Mouse (Mus musculus) layer of hippocampus, postnatal 10 days (tissue): ENCODE results near the gene Agap3. TPM values are rescaled to one million over a fixed set of nuclear protein-coding genes. Genes with fewer than 3 reads are reported as not detected.

ENCODE experiments used
- DNase-seq, 2 experiments: peaks; one replicate each; pipeline ENCODE4 v3.0.0; 2021; ENCODE audit warnings: low spot score in 2 of 2
- long read RNA-seq: library from polyadenylated mRNA; stranded (forward); transcript quantifications from one replicate; pipeline ENCODE4 v2.0.0, GENCODE M21; 2023
- total RNA-seq, 2 experiments: library from RNA; stranded (reverse); gene quantifications; 2 replicates each; pipeline ENCODE4 v1.2.3; 2021

Agap3 gene
- total RNA-seq, result 100 to 1,000 TPM; 511 to 516 TPM
- long read RNA-seq, transcript Agap3-204 (9 exons, 1,061 nt), result major isoform, 96 of 294 reads
- long read RNA-seq, partial matches to known transcripts, result 59 of 294 reads
- long read RNA-seq, other reads (novel, unspliced or antisense), result 135 of 294 reads

DNA sequence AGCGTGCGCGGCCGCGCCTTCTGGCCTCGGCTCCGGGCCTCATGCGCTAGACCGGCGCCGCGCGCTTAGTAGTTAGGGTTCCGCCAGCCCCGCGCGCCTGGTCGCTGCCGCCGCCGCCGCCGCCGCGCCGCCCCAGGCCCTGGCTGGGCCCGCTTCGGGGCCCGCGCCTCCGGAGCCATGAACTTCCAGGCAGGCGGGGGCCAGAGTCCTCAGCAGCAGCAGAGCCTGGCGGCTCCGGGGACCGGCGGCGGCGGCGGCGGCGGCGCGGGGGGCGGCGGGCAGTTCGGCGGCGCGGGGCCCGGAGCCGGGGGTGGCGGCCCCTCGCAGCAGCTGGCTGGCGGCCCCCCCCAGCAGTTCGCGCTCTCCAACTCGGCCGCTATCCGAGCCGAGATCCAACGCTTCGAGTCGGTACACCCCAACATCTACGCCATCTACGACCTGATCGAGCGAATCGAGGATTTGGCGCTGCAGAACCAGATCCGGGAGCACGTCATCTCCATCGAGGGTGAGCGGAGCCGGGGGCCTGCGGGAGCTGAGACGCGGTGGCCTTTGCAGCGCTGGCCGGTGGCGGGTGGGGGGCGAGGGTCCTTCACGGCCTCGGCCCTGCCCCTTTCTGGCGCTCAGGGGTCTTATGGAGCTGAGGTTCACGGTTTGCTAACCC, at the start of gene Agap3:
Agap3 (plus strand) TSS at position 148 of the 661 bp plus-strand sequence.
- peak; percentile 55 to 62 for DNase-seq

DNA sequence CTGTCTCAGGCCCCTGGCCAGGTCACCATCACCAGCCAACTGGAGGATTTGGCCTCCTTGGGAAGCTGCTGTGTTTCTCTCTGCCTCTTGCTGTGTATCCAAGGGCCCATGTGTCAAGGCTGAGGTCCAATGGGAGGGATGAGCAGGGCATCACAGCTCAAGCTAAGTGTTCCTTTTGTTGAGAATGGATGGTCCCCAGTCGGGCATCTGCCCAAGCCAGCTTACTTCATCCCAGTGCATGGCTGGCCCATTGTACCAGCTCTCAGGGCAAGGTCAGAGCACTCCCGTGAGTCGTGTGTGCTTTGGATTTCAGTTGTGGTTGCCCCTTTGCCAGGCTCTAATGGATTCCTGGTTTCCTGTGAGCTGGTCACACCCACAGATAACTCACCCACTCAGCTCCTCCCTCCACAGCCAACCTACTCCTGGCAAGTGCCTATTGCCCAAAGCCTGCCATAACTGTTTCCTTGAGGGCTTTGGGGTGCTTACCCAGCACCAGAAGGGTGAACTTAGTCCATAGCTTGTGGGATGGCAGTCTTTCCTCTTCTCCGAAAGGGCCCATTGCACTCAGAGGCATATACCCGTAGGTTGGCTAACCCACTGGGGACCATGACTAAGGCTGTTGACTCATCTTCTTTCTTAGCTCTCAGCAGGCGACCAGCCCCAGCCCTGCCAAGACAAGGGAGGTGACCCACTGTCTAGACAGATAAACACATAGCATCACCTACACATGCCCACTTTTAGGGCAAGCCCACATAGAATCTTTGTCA, 47.2 kb upstream of the Agap3 start:
- DNase-seq, result no peak

DNA sequence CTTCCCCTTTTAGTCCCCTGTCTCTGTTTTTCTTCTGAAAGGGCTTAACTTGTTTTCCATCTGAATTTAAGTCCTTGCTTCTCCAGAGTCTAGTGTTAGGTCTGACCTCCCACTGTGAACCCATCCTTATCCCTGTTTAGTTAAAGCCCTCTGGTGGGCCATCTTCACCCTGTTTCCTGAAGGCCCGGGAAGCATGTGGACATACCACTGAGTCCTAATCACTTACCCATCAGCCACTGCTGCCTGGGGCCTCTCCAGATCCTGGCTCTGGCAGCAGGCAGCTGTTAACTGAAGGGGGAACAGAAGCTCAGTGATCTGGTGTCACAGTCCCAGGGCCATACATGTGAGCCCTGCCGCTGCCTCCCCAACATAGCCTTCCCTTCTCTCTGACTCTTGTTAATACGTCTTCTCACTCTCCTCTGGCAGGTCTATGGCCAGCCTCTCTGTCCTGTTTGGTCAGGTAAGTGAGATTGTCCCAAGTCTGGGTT, 46.5 kb upstream of the Agap3 start:
- no peak for DNase-seq

DNA sequence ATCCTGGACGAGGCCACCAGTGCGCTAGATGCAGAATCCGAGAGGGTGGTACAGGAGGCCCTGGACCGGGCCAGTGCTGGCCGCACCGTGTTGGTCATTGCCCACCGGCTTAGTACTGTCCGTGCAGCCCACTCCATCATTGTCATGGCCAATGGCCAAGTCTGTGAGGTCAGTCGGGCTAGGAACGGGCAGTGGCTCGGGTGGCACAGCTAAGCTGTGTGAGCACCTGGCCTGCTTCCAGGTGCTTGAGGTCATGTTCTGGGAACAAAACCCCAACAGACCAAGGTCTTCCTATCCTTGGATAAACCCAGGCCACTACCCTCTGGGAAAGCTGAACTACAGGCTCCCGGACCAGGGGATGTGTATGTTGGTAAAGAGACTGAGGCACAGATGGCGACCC, 43.3 kb upstream of the Agap3 start:
- DNase-seq, result no peak

DNA sequence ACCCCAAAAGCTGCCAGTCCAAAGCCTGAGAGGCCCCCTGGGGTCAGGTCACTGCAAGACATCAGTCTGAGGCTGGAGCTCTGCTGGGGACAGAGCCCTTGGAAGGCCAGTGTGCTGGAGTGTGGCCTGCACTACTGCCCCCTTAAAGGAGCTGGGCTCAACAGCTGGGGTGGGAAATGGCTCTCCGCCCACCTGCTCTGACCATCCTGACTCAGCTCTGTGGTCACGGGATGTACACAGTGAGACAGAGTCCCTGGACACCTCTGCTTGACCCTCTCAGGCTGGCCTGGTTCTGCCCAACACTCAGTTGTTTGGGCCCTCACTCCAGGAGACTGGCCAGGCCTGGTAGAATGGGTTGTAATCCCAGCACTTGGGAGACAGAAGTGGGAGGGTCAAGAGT, 42.5 kb upstream of the Agap3 start:
- DNase-seq, result no peak

DNA sequence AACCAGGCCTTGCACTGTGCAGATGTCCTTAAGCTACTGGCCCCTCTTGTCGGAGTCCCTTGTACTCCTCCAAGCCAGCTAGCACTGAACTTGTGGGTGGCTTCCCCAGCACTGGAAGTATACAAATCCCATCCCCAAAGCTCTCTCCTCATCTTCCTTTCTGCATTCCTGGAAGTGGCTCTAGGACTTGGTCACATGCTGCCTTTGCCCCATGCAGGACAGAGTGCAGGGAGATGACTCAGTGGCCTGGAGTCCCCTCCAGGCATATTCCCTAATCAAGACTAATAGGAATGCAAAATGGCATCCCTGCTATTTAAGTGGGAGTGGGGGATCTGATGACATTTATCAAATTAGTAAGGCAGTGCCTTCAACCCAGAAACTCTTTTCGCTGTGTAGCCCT, 39.9 kb upstream of the Agap3 start:
- no peak for DNase-seq

DNA sequence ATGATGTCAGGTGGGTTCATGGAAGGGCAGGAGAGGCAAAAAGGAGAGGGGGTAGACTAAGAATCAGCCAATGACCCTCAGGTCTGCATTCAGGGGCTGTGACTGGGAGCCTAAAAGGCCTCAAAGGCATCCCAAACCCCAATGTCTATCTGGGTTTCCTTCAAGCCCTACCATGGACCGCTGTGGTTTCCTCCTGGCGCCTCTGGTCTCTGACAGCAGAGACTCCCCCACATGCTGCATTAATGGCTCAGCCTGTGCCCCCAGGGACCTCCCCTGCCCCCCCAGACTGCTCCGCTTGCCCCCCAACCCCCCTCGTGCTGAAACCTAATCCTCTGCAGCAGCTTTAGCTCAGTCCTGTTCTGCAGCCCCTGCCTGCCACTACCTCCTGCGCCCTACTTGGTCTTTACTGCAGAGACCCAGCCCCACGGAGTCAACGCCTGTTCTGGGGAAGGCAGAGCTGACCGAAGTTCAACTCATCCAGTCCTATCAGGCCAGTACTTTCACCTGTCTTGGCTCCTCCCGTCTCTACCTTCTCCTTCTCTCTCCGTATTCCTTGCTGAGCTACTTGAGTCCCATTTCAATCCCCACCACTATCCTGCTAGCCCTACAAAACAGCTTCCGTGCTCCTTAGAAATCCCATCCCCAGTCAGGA, 38.8 kb upstream of the Agap3 start, which contains the start of gene Asic3:
Asic3 (plus strand) TSS at position 351 of the 652 bp plus-strand sequence.
- DNase-seq, result no peak

DNA sequence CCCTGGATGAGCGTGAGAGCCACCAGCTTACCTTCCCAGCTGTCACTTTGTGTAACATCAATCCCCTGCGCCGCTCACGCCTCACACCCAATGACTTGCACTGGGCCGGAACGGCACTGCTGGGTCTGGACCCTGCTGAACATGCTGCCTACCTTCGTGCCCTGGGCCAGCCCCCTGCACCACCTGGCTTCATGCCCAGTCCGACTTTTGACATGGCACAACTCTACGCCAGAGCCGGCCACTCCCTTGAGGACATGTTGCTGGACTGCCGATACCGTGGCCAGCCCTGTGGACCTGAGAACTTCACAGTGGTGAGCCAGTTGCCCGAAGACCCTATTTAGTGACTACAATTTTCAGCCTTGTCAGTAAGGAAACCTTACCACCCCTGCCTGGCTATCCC, 38.0 kb upstream of the Agap3 start:
- DNase-seq, result no peak

DNA sequence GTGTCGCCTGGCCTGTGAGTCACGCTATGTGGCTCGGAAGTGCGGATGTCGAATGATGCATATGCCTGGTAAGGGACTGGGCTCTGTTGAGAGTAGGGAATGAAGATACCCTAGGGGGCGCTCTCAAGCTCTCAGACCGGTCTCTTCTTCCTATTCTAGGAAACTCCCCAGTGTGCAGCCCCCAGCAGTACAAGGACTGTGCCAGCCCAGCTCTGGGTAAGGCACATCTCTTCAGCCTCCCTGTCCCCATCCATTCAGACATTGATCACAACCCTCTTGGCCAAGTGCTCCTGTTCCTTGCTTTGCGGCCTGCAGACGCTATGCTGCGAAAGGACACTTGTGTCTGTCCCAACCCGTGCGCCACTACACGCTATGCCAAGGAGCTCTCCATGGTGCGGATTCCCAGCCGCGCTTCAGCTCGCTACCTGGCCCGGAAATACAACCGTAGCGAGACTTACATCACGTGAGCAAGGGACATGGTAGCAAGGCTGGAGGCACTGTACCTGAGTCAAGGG, 35.7 kb upstream of the Agap3 start:
- peak; percentile 74 to 77 for DNase-seq

DNA sequence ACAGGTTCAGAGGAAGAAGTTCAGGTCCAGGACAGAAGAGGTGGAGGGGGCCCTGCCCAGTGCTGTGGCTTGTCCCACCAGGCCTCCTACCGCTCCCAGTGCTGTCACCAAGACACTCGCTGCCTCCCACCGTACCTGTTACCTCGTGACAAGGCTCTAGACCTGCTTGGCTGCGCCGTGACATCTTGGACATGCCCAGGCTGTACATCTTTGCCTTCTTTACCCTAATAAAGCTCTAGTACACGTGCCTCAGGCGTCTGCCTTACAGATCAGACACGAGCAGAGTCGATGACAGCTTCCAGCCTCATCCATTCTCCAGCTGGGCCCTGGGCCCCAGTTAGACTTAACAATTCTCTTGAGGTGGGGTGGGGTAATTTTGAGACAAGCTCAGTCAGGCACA, 34.4 kb upstream of the Agap3 start:
- no peak for DNase-seq

DNA sequence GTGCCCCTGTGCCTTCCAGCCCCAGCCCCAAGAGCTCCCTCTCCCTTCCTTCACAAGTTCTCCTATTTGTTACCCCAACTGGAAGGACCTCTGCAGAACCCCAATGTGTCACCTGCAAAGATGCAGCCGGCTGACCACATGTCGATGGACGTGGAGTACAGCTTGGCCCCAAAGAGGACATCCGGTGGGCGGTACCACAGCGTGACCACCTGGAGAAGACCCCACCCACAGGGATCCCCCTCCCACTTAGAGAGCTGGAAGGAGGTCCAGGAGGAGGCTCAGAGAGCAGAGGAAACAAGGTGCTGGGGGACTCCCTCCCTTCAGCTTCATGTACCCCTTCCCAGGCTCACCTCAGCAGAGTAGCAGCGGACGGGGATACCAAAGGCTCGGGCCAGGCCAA, 31.6 kb upstream of the Agap3 start:
- no peak for DNase-seq

DNA sequence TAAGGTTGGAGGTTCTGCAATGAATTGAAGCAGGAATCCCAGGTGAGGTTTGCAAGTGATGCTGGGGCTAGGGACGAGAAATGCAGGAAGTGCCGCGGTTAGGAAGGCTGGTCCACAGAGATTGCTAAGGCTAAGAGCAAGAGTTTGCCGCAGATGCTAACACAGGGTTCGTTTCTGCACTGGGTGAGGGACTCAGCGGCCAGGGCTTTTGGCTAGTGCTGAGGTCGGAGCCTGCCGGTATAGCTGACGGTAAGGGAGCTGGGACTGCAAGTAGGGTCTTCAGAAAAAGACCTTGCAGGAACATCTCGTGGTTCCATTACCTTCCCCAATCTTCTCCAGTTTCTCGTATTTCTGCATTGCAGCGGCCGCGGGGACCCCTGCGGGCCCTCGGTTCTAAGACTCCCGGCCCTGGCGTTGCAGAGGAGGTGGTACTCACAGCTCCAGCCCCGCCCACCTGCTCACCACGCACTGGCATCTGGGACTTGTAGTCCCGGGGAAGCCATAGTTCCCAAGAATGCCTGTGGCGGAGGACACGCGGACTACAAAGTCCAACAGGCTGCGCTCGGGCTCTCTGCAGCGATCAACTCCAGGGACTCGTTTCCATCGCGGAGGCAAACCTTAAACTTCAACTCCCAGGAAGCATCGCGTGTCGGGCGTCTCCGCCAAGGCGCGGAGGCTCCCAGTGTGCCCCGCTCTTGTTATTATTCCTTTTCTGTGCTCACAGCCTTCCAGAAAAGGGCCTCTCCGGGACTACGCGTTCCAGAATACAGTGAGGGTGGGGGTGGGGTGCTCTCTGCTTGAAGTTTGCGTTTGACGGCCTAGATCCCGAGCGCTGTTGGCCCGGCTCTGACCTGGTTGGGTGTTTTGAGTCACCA, 28.6 kb upstream of the Agap3 start, which contains the start of the genes Cdk5 and Slc4a2:
Cdk5 (minus strand) TSS at position 402 of the 875 bp plus-strand sequence.
Slc4a2 (plus strand) TSS at position 709 of the 875 bp plus-strand sequence.
- peak; percentile 97 for DNase-seq

DNA sequence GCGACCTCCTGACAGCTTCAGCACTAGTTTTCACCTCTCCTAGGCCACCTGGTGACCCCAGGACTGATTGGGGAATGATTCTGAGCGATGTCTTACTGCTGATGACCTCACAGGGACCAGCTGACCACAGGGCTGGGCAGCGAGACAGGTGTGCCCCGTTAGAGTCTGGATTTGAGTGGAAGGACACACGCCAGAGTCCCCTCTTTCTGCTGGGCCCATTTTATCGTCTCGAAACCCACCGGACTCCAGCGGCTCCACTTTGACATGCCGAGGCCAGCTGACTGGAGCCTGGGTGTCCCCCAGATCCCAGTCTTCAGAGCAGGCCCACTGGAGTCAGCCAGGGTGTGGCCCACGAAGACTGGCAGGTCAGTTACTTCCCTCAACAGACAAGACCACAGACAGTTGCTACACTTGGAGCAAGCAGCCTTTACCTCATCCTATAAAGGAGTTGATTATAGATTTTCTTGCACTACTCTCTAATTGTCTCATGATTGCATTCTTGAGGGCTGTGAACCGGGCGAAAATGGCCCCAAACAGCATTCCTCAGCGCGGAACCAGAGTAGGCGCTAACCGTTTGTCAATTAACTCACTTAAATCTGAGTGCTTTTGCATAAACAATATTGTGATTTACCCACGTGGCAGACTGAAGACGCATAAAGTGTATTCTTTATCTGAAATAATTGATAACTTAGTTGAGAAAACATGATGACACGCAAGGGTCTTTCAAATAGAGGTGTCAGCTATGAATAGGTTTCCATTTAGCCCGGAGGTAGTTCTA, 27.8 kb upstream of the Agap3 start:
- no peak for DNase-seq

DNA sequence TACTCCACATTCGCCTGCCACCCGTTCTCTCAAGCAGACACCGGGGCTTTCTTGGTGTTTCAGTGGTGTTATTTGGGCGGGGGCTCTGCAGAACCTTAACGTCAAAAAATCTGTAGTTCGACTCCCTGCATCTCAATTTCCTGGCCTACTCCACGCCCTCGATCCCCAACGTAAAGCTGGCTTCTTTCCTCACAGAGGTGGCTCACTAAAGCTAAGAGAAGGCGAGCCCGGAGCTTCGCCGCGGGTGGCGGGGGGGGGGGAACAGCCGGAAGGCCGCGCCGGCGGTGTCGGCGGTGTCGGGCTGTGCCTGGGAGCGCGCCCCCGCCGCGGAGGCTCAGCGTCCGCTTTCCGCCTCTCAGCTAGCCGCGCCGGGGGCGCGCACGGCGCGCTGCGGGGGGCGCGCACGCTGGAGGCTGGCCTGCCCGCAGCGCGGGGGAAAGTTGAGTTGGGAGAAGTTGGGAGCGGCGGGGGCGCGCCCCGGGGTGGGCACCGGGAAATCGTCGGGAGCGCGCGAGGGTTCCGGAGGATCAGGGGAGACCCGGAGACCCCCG, 27.0 kb upstream of the Agap3 start:
- peak; percentile 72 to 80 for DNase-seq

DNA sequence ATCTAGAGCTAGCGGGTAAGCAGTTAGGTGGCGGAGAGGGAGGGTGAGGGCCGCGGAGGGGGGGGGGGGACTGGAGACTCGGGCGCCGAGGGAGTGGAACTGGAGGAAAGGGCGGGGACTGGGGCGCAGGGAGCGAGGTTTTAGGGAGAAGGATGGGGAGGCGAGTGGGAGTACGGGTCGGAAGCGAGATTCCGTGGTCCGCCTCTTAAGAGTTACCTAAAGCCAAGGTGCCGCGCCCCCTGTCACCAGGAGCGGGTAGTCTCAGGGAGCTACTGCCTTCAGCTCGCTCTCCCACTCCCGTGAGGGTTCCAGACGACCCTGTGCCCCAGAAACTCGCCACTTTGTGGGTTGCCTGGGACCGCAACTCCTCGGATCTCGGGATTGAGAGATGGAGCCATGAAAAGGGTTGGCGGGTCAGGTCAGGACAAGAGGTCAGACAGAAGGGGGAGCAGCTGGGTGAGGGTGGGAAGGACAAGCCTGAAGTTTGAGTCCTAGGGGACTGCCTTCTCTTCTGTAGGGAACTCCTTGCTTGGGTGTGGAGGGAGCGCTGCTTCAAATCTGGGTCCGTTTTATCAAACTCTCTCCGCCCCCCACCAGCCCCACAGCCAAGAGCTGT, 26.4 kb upstream of the Agap3 start:
- DNase-seq, result no peak

DNA sequence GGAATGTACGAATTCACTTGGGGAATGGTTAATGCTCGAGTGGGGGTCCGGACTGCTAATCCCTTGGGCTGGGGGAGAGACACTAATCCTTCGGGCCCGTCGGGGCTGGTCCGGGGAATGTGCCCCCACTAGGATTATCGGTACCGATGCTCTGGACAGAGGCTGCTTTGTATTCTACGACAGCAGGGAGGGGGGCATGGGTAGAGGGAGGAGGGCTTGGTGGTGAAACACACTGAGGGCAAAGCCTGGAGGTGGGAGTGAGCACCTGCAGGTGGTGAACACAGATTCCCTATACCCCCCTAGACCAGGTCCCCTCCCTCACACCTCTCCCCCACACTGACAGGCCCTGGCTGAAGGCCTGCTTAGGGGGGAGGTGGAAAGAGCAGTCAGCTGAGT, 25.9 kb upstream of the Agap3 start:
- no peak for DNase-seq

DNA sequence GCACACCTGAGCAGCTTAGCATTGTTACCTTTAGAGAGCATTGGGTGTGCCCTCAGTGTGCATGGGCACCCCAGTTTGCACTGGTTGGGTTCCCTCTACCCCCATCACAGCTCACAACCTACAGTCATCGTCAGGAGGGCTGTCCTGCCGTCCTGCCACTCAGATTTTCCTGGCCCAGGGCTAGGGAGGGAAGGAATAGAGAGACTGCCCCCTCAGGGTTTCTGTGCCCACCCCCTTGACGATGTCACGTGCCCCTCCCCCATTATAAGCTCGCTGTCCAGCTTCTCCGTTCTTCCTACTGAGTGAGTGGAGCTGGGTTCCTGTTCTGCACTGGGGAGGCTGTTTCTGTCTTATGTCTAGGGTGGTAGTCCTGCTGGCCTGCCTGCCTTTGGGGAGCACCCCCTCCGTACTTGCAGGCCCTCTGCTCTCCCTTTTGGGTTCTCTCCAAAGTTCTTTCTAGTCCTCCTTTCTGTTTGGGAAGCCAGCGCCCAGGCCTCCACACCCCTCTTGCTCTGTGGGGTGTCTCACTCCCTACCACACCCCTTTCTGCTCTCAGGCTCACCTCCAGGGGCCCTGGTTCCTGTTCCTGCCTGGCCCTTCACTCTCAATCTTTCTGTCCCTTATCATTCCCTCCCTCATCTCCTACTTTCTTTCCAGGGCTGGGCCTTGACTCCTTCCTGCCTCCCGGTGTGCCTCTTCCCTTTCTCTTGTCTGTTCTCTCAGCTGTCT, 25.3 kb upstream of the Agap3 start:
- DNase-seq, result no peak

DNA sequence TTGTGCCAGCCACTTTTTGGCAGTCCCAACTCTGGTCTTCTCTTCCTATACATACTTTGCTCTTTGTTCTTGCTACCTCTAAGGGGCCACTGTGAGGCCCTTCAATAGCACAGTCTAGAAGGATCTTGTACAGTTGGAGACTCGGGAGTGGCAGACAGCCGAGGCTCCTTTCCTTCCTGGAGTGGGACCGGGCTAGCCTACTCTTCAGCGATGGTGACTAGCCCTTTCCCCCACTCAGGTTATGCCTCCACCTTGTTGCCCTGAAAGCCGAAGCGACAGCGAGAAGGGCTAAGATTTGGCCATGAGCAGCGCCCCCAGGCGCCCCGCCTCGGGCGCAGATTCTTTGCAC, 24.7 kb upstream of the Agap3 start:
- DNase-seq, result no peak
